Mouse (Mus musculus): Measurements from ENCODE around the gene Zfp94. TPM values are rescaled to one million over a fixed set of nuclear protein-coding genes. Genes with fewer than 3 reads are reported as not detected.

The Zfp94 gene
- polyA plus RNA-seq (2015; fragmentation: Nextera tagmentation; extraction: Ambion mirVana) = 4.2 and 5.6 TPM in 2 replicates

DNA sequence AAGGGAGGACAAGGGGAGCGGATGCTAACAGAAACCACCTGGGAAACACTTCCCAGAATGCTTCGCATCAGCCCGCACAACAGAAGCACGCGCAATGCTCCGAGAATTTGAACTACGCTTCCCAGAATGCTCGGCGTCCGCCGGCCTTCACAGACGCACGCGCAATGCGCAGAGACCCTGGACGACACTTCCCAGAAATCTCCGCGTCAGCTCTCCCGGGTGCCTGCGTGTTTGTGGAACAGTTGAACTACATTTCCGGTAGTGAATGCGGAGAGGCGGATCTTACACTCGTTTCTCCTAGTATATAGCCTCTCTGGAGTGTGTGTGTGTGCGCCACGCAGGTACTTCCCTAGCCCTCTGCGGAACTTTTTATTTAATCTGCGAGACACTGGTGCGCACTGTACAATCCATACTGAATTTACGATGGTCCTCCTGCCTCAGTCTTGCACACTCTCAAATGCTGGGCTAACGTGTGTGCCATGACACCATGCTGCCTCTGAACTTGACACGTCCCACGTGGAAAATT lies at the start of gene Zfp94:
Gene Zfp94 (minus strand): TSS at position 100 of the 526 bp plus-strand sequence.

DNA sequence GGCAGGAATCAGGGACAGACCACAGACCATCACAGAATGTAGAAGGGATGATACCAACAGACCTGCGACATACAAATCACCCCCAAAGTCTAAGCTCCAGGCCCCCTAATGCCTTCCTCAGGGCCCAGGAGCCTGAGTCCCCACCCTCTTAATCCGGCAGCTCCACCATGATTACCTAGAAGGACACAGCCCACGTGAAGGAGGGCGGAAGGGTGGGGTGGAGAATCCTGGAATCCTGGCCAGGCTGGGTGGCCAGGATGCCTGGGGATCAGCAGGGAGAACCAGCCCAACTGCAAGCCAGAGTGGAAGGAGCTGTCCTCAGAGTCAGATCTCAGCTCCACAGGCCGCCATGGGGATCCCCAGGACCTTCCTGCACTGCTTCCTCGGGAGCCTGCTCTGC lies 32.4 kb upstream of the Zfp94 start, which contains the start of gene Lypd5:
Gene Lypd5 (plus strand): TSS at position 301 of the 400 bp plus-strand sequence.

DNA sequence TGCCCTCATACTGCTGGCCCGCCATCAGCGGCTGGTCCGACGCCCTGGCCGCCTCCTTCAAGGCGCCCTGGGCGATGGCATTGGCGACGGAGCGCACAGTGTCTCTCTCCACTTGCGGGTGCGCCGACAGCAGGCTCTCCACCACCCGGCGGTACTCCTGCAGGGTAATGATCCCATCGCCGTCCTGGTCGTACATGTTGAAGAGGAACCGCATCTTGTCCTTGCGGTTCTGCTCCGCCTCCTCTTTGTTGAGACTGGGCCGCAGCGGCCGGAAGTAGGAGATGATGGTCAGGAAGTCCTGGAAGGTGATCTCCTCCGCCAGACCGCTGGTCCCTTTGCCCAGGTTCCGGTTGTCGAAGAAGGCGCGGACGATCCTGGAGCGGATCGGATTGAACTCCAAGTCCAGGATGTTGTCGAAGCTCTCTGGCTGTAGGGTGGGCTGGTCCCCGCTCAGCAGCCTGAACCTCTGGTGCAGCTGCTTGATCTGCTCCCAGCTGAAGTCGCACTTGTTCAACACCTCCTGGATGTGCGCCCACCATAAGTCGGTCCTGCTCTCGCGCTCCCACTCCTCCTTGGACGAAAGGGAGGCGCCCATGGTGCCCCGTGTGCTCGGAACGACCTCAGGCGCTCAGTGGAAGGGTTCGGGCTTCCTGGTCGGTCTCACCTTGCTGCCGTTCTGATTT lies 17.0 kb upstream of the Zfp94 start, which contains the start of gene Tescl:
Gene Tescl (minus strand): TSS at position 633 of the 683 bp plus-strand sequence.

DNA sequence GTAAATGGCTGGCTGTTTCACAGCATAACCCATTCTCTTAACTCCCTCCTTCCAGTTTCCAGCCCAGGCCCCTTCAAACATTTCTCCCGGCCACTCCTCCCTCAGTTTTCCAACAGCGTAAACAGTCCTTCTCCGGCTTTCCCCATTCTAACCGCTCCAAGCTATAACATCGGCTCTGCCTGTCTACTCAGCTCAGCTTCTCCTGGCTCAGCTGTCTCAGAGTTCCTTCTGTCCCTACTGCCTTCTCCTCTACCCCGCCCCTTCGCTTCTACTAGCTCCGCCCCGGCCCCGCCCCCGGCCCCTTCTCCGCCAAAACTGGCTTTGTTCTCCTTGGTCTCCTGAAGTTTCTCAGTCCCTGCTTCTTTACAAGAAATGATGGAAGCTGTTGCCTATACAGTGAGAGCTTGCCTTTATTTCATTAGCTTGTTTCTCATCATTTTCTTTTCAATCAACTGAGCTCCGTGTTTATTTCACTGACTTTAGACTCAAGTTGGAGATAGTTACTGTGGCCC lies 15.6 kb downstream of the Zfp94 start, which contains the start of gene Zfp61:
Gene Zfp61 (minus strand): TSS at position 462 of the 512 bp plus-strand sequence.

DNA sequence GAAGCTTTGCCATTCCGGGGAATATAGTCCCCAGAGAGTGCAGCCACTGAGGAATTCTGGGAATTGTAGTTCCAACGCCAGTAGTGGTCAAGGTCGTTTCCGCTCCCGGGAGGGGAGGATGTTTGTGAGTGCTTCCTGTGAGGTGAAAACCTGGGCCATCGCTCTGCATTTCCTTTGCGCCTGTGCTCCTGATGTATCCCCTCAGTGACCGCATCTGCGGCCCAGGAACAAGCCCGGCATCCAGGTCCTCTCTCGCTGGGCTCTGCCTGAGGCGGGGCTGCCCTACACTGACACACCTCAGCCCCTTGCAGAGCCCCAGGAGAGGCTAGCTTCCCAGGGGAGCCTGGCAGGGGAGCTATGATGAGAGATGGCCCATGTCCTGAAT lies 46.2 kb downstream of the Zfp94 start, which contains the start of gene Zfp93:
Gene Zfp93 (plus strand): TSS at position 133 of the 385 bp plus-strand sequence.

DNA sequence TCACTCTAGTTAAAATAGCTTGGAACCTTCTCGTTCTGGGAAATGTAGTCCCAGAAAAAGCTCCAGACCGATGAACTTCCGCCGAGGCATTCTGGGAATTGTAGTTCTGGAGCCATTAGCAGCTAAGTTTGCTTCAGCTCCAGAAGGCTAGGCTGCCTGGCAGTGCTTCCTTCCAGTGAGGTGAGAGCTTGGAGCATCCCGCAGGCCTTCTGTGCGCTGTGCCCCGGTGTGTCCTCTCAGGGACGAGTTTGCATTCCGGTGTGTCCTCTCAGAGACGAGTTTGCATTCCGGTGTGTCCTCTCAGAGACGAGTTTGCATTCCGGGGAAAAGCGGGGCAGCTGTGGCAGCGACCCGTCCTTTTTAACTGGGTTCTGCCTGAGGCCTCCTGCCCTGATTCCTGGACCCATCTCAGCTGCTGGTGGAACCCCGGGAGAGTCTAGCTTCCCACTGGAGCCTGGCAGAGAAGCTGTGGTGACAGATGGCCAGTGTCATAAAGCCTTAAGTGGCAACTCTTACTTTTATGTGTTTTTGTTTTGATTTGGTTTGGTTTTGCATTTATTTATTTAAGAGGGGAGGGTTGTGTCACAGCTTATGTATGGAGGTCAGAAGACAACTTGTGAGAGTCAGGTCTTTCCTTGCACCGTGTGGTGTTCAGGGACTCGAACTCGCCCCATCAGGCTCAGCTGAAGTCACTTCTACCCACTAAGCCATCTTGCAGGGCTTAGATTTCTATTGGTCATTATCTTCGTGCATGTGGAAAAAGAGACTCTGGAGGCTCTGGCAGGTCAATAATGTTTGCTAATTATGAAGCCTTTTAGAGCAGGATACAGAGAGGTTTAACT lies 61.6 kb downstream of the Zfp94 start, which contains the start of gene Zfp108:
Gene Zfp108 (plus strand): TSS at position 162 of the 842 bp plus-strand sequence.

Small RNA genes lying within 50 kb of the gene (microRNA-seq; reads per million reads assigned to microRNA genes)
- 0 reads per million in 2 experiments for gene Gm27592

Other genes with a start within 250 kb of the Zfp94 start
- 4.3 and 5.5 TPM in 2 replicates for gene Zfp180, start 234.7 kb downstream of the Zfp94 start, polyA plus RNA-seq (2015; fragmentation: Nextera tagmentation; extraction: Ambion mirVana)
- gene Zfp112, start 204.4 kb downstream of the Zfp94 start, polyA plus RNA-seq (2015; fragmentation: Nextera tagmentation; extraction: Ambion mirVana) = 3.9 and 4.4 TPM in 2 replicates
- 6.6 and 7.2 TPM in 2 replicates for gene Zfp235, start 182.5 kb downstream of the Zfp94 start, polyA plus RNA-seq (2015; fragmentation: Nextera tagmentation; extraction: Ambion mirVana)
- 0.57 and 0.59 TPM in 2 replicates for gene Zfp114, start 141.6 kb downstream of the Zfp94 start, polyA plus RNA-seq (2015; fragmentation: Nextera tagmentation; extraction: Ambion mirVana)
- gene Zfp111, start 105.2 kb downstream of the Zfp94 start, polyA plus RNA-seq (2015; fragmentation: Nextera tagmentation; extraction: Ambion mirVana) = 2.2 and 2.8 TPM in 2 replicates
- gene Zfp109, start 79.1 kb downstream of the Zfp94 start, polyA plus RNA-seq (2015; fragmentation: Nextera tagmentation; extraction: Ambion mirVana) = 0.95 and 1.2 TPM in 2 replicates
- gene Zfp108, start 61.9 kb downstream of the Zfp94 start, polyA plus RNA-seq (2015; fragmentation: Nextera tagmentation; extraction: Ambion mirVana) = 1.3 and 1.7 TPM in 2 replicates
- 3.5 and 4.0 TPM in 2 replicates for gene Zfp93, start 46.2 kb downstream of the Zfp94 start, polyA plus RNA-seq (2015; fragmentation: Nextera tagmentation; extraction: Ambion mirVana)
- gene Zfp61, start 15.4 kb downstream of the Zfp94 start, polyA plus RNA-seq (2015; fragmentation: Nextera tagmentation; extraction: Ambion mirVana) = 9.6 and 11.4 TPM in 2 replicates
- not detected in 2 replicates for gene Tescl, start 17.3 kb upstream of the Zfp94 start, polyA plus RNA-seq (2015; fragmentation: Nextera tagmentation; extraction: Ambion mirVana)
- gene Lypd5, start 32.5 kb upstream of the Zfp94 start, polyA plus RNA-seq (2015; fragmentation: Nextera tagmentation; extraction: Ambion mirVana) = 5.3 TPM in 1 of 2 replicates, not detected in the other
- 0.51 and 0.79 TPM in 2 replicates for gene Kcnn4, start 53.6 kb upstream of the Zfp94 start, polyA plus RNA-seq (2015; fragmentation: Nextera tagmentation; extraction: Ambion mirVana)
- gene Smg9, start 83.0 kb upstream of the Zfp94 start, polyA plus RNA-seq (2015; fragmentation: Nextera tagmentation; extraction: Ambion mirVana) = 12.9 and 13.7 TPM in 2 replicates
- gene Irgc1, start 135.6 kb upstream of the Zfp94 start, polyA plus RNA-seq (2015; fragmentation: Nextera tagmentation; extraction: Ambion mirVana) = 0.42 and 0.62 TPM in 2 replicates
- 3.4 and 4.1 TPM in 2 replicates for gene Plaur, start 145.8 kb upstream of the Zfp94 start, polyA plus RNA-seq (2015; fragmentation: Nextera tagmentation; extraction: Ambion mirVana)
- gene Cadm4, start 165.4 kb upstream of the Zfp94 start, polyA plus RNA-seq (2015; fragmentation: Nextera tagmentation; extraction: Ambion mirVana) = 3.8 and 6.0 TPM in 2 replicates
- gene Zfp428, start 190.3 kb upstream of the Zfp94 start, polyA plus RNA-seq (2015; fragmentation: Nextera tagmentation; extraction: Ambion mirVana) = 23.6 and 25.5 TPM in 2 replicates
- 0.15 TPM in 1 of 2 replicates, not detected in the other for gene AC161166.1, start 195.8 kb upstream of the Zfp94 start, polyA plus RNA-seq (2015; fragmentation: Nextera tagmentation; extraction: Ambion mirVana)
- 5.3 and 6.0 TPM in 2 replicates for gene Irgq, start 214.0 kb upstream of the Zfp94 start, polyA plus RNA-seq (2015; fragmentation: Nextera tagmentation; extraction: Ambion mirVana)
- 0.84 TPM in 1 of 2 replicates, not detected in the other for gene Pinlyp, start 229.5 kb upstream of the Zfp94 start, polyA plus RNA-seq (2015; fragmentation: Nextera tagmentation; extraction: Ambion mirVana)
- gene Xrcc1, start 229.6 kb upstream of the Zfp94 start, polyA plus RNA-seq (2015; fragmentation: Nextera tagmentation; extraction: Ambion mirVana) = 37.4 and 39.0 TPM in 2 replicates

All from skeletal muscle tissue, postnatal 0 days (tissue).